Mouse (Mus musculus) thymus, postnatal 36 days (tissue): ENCODE measurements around the gene Ece1.
"Not testable (repeated sequence)": the region's sequence is repeated elsewhere in the genome, so short reads cannot be mapped to it uniquely, and the experiment has no call there.

Source experiments
- DNase-seq, 2 experiments: peaks; one replicate each; pipeline ENCODE4 v3.0.0; 2022; ENCODE audit warnings: mixed read lengths in 2 of 2

Ece1 gene

GRCm38 (mm10) chr4:137862019-137862418 is at the start of gene Ece1:
Gene Ece1 (plus strand): TSS chr4:137862237.
- DNase-seq, result peak; percentile 94 to 95

- DNase-seq, result no peak
Observed at GRCm38 (mm10) chr4:137812946-137813708, 48.9 kb upstream of the Ece1 start.

GRCm38 (mm10) chr4:137814140-137814539 is 47.9 kb upstream of the Ece1 start:
- DNase-seq, result no peak

GRCm38 (mm10) chr4:137815473-137815872 is 46.6 kb upstream of the Ece1 start:
- DNase-seq, result no peak

GRCm38 (mm10) chr4:137816216-137816615 is 45.8 kb upstream of the Ece1 start:
- no peak for DNase-seq

- DNase-seq, result no peak
Observed at GRCm38 (mm10) chr4:137818341-137818740, 43.7 kb upstream of the Ece1 start.

GRCm38 (mm10) chr4:137819487-137819886 is 42.5 kb upstream of the Ece1 start:
- DNase-seq, result no peak

- DNase-seq, result no peak
Observed at GRCm38 (mm10) chr4:137820721-137821120, 41.3 kb upstream of the Ece1 start.

- no peak for DNase-seq
Observed at GRCm38 (mm10) chr4:137822537-137822936, 39.5 kb upstream of the Ece1 start.

- no peak for DNase-seq
Observed at GRCm38 (mm10) chr4:137823542-137823941, 38.5 kb upstream of the Ece1 start.

- DNase-seq, result no peak
Observed at GRCm38 (mm10) chr4:137824881-137825280, 37.2 kb upstream of the Ece1 start.

- DNase-seq, result no peak
Observed at GRCm38 (mm10) chr4:137830380-137830779, 31.7 kb upstream of the Ece1 start.

- no peak for DNase-seq
Observed at GRCm38 (mm10) chr4:137831598-137831997, 30.4 kb upstream of the Ece1 start.

GRCm38 (mm10) chr4:137835624-137836337 is 26.3 kb upstream of the Ece1 start:
- DNase-seq, result peak; percentile 61 to 67

GRCm38 (mm10) chr4:137836741-137837140 is 25.3 kb upstream of the Ece1 start:
- DNase-seq, result no peak

GRCm38 (mm10) chr4:137837792-137838191 is 24.2 kb upstream of the Ece1 start:
- DNase-seq, result no peak

GRCm38 (mm10) chr4:137838791-137839190 is 23.2 kb upstream of the Ece1 start:
- no peak for DNase-seq

- no peak for DNase-seq
Observed at GRCm38 (mm10) chr4:137839452-137839851, 22.6 kb upstream of the Ece1 start.

- DNase-seq, result peak; percentile 64 to 69
Observed at GRCm38 (mm10) chr4:137844656-137845055, 17.4 kb upstream of the Ece1 start.

GRCm38 (mm10) chr4:137847651-137848050 is 14.4 kb upstream of the Ece1 start:
- not testable (repeated sequence) for DNase-seq

GRCm38 (mm10) chr4:137850161-137850560 is 11.9 kb upstream of the Ece1 start:
- no peak for DNase-seq

- DNase-seq, result peak; percentile 40 to 55
Observed at GRCm38 (mm10) chr4:137851484-137851883, 10.6 kb upstream of the Ece1 start.

- DNase-seq, result no peak
Observed at GRCm38 (mm10) chr4:137853822-137854221, 8.2 kb upstream of the Ece1 start.

- peak; percentile 61 to 70 for DNase-seq
Observed at GRCm38 (mm10) chr4:137855741-137856341, 6.2 kb upstream of the Ece1 start.
